Mouse (Mus musculus) G1E-ER4 (cell line): ENCODE data around the gene Ermp1. TPM values are rescaled to one million over a fixed set of nuclear protein-coding genes. Genes with fewer than 3 reads are reported as not detected.

Experiments used
- GATA1 ChIP-seq: IDR thresholded peaks from one replicate; pipeline ENCODE4 v1.8.0; 2012; ENCODE audit warnings: low read length, inconsistent platforms
- polyA plus RNA-seq: library from polyadenylated mRNA; stranded (reverse); fragments of >175 nt; gene quantifications from 2 replicates; pipeline ENCODE4 v1.2.3, GENCODE M21; 2012

Ermp1 gene
- polyA plus RNA-seq, 1 experiment, result 20.0 TPM

DNA sequence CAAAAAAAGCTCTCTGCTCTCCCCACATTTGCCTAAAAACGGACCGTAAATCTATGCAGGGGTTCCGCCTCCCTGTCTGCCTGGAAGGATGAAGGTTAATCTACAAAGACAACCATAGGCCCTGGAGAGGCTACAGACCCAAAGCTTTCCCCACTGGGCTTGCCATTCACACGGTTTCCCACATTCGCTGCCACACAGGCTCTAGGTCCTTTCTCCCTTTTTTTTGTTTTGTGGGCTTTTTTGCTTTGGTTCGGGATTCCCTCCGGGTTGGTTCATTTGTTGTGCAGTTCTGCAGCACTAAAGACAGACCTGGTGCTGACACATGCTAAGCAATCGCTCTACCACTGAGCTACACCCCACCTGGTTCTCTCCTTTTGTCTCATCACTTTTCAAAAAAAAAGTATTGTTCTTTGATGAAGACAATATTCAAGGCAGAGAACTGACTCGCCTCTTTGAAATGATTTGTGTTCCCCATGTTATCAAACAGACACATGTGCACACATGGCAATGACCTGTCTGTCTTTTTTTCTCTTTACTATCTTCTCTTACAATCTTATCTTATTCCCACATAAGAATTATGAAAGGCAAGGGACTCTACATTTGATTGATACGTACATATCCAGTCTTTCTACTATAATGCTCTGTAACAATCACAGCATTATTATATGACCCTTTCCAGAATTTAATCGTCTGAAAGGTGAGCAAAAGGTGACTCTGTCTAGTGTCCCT is 4.9 kb downstream of the Ermp1 start:
- TF ChIP-seq GATA1, result no peak

GRCm38 (mm10) chr19:29642211-29642610 is 6.0 kb downstream of the Ermp1 start:
- TF ChIP-seq GATA1, result no peak

GRCm38 (mm10) chr19:29641510-29641909 is 6.7 kb downstream of the Ermp1 start:
- TF ChIP-seq GATA1, result no peak

GRCm38 (mm10) chr19:29641055-29641454 is 7.2 kb downstream of the Ermp1 start:
- no peak for TF ChIP-seq GATA1

DNA sequence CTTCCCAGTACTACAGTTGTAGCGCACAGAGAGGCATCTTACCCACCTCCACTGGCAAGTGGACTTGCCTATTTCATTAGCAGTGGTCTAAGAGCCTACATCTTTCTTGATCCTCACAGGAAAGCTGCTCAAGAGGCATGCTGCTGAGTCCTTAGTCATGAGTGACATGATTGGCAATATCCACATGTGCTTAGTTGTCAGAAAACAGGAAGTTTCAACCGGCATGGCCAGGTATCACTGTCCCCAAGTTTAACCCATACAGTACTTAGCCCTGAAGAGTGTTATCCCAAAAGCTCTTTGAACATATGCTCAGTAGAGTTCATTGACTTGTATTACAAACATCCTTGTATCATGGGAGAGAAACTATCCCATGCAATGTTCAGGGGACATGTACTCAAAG is 36.1 kb downstream of the Ermp1 start:
- no peak for TF ChIP-seq GATA1

- TF ChIP-seq GATA1, result peak; percentile 69
Measured at GRCm38 (mm10) chr19:29610907-29611306, 37.3 kb downstream of the Ermp1 start.

DNA sequence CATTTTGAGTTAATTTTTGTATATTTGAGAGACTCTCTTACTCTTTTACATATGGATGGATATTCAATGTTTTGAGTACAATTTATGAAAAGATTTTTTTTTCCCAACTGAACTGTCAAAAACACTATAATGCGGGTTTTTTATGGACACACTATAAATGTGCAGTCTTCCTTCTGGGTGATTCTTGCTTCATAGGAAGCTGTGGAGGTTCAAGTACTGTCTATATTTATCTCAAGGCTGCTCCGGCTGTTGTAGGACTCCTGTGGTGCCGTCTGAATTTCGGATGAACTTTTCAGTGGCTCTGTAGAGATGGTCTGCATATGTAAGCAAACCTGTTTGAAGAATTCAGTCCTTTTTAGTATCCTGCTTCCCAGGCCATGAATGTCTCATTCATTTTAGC is 40.0 kb downstream of the Ermp1 start:
- TF ChIP-seq GATA1, result no peak

- TF ChIP-seq GATA1, result no peak
Measured at GRCm38 (mm10) chr19:29607521-29607920, 40.7 kb downstream of the Ermp1 start.

DNA sequence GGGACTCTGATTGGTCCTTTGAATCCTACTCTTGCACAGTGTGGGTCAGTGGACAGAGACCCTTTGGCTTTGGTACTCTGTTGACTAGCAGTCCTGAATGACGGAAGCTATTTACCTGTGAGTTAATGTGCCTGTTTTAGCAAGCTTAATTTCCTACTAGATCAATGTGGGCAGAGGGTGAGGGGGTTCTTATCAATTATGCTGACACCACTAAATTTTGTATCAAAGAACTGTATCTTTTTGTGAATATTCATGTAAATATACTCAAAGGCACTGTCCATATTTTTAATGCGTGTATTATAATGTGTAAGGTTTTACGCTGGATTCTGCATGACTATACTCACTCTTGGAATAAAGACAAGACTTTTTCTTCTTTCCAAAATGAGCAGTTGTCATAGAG is 43.6 kb downstream of the Ermp1 start:
- TF ChIP-seq GATA1, result no peak

GRCm38 (mm10) chr19:29603548-29604353 is 44.5 kb downstream of the Ermp1 start:
- TF ChIP-seq GATA1, result no peak

DNA sequence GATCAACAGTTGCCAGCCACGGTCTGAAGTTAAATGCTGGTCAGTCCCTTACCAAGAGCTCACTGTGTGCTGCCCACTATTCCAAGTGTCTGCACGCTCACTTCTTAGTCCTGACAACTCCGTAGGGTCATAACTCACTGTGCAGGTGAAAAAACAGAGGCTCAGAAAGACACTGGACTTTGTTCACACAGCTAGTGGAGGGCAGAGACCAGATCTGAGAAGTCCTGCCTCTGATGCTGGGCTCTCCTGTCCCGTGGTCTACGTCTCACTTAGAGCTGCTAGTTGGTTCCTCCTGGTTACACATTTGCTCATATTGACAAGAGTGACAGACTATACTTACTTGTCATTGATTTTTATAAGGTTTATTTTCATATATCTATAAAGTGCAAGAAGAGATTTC is 49.2 kb downstream of the Ermp1 start:
- TF ChIP-seq GATA1, result no peak

- TF ChIP-seq GATA1, result no peak
Measured at GRCm38 (mm10) chr19:29596985-29597384, 51.2 kb downstream of the Ermp1 start.

DNA sequence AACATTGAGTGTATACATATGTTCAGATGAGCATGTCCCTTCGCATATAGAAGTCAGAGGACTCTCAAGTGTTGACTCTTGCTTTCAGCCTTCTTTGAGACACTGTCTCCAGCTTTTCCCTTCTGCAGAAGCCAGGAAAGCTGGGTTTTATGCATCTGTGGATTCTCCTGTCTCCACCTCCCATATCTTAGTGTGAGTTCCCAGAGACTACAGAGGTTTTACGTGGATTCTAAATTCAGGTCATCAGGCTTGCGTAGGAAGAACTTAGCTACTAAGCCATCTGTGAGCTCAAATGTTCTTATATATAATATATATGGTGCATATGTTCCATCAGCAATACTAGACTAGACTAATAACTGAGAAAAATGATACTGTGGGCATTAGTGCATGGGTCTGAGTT is 51.9 kb downstream of the Ermp1 start:
- no peak for TF ChIP-seq GATA1

DNA sequence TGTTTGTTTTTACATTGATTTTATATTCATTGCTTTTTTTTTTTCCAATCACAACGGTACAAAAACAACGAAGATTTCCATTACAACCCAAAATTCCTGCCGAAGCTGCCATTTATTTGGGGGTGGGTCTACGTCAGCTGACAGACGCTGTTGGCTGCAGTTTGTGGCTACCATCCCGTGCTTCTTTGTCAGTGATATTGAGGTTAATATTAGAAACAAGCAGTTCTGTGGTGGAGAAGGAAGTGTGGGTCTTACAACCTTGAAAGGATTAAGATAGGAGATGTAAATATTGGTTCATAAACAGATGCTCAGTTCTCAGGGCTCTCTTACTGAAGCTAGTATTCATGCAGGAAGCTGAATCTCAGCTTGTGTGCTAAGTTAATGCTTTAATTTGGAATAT is 64.5 kb downstream of the Ermp1 start:
- no peak for TF ChIP-seq GATA1

GRCm38 (mm10) chr19:29582439-29582838 is 65.8 kb downstream of the Ermp1 start:
- no peak for TF ChIP-seq GATA1

GRCm38 (mm10) chr19:29566512-29566911 is 81.7 kb downstream of the Ermp1 start:
- no peak for TF ChIP-seq GATA1

DNA sequence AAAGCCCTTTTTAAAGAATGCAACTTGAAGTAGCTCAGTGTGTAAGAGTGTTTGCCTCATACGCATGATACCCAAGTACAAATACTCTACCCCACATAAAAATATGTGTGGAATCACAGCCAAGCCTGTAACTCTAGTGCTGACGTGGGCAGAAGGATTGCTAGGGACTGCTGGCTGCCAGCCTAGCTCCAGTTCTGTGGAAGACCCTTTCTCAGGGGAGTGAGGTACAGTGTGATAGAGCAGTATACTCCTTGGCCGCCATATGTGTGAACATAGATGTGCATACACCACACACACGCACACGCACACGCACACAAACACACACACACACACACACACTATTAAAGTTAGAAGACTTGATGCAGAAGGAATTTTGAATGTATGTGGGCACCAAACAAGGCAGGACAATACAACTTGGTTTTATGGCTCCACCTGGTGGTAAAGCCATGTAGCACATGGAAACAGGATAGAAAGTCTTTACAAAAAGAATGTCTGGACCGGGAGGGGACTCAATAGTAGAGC is 84.9 kb downstream of the Ermp1 start:
- TF ChIP-seq GATA1, result no peak
